In the genomic region with DNA sequence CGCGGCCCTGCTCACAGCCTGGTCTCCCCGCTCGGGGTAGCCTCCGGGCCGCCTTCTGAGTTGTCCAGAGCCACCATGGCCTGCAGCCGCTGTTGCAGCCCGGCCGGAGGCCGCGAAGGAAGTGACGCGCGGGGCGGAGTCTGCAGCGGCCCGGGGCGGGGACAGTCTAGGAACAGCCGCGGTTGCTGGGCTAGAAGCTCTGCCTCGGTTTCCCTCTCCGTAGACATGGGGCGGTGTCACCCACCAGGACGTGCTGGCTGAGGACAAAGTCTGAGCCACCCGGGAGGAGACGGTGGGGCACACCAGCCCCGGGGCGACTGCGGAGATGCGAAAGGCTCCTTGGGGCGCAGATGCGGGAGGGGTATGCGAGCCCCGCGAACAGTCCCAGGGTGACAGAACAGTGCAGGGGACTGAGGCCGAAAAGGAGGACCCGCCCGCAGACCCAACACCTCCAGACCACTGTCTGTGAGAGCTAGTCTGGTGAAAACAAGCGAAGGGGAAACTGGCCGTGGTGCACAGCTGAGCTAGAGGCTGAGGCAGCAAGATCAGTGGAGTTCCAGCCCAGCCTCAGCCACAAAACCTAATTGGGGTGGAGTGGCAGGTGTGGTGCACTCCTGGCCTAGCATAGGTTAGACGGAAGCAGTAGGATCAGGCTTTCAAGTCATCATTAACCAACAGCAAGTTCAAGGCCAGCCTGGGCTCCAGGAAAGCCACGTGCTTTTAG, we compare ENCODE assay signal across 7 mouse cellular contexts. TPM values are rescaled to one million over a fixed set of nuclear protein-coding genes. Genes with fewer than 3 reads are reported as not detected.
DNase-seq lines count a peak whose midpoint lies in the region; ATAC-seq and TF ChIP-seq lines count a peak whose summit lies in the region.

A gene (plus strand): TSS at position 164 of the 724 bp plus-strand sequence.

- peak within 1 kb of the TSS; percentile 95 for H3K9ac ChIP-seq in embryonic facial prominence, embryonic 12.5 days
- peak within 1 kb of the TSS; percentile 92 for H3K9ac ChIP-seq in limb, embryonic 11.5 days (ENCODE audit: low read length)
- peak within 1 kb of the TSS; percentile 96 for H3K9ac ChIP-seq in midbrain, embryonic 12.5 days (replicated peaks)

- peak; percentile 95 for DNase-seq in adrenal gland, postnatal 14 days
- peak; percentile 92 to 94 for DNase-seq in heart, adult 18-20 months
- peak; percentile 90 for DNase-seq in kidney, adult 18-20 months
- DNase-seq in limb, embryonic 11.5 days (ENCODE audit: low spot score) = peak; percentile 89

- 2% methylated on average over 42 of the region's 42 CpGs for WGBS in embryonic facial prominence, embryonic 12.5 days
- 2% methylated on average over 42 of the region's 42 CpGs for WGBS in limb, embryonic 11.5 days
- 3% methylated on average over 41 of the region's 42 CpGs for WGBS in midbrain, embryonic 12.5 days
- 1% methylated on average over 42 of the region's 42 CpGs for WGBS in small intestine, adult 2 months

- H3K36me3 ChIP-seq in embryonic facial prominence, embryonic 12.5 days = peaks cover 8% of the 10 kb centered on the region
- H3K36me3 ChIP-seq in limb, embryonic 11.5 days (ENCODE audit: control insufficient read depth, insufficient read depth, low read length) = no peaks in the 10 kb centered on the region
- H3K36me3 ChIP-seq in midbrain, embryonic 12.5 days = peaks cover 9% of the 10 kb centered on the region
- 0 out of 2 replicates have a peak, but pooled peaks cover 2% of the 10 kb centered on the region for H3K36me3 ChIP-seq in small intestine, adult 2 months (ENCODE audit: control insufficient read depth, insufficient read depth, low read length)

- H3K9me3 ChIP-seq in embryonic facial prominence, embryonic 12.5 days = no peaks in the 10 kb centered on the region
- no peaks in the 10 kb centered on the region for H3K9me3 ChIP-seq in limb, embryonic 11.5 days (ENCODE audit: control insufficient read depth, low read length)
- no peaks in the 10 kb centered on the region for H3K9me3 ChIP-seq in midbrain, embryonic 12.5 days

- peak within 1 kb of the TSS; percentile 90 for H3K4me2 ChIP-seq in embryonic facial prominence, embryonic 12.5 days (replicated peaks)
- peak within 1 kb of the TSS; percentile 95 for H3K4me2 ChIP-seq in limb, embryonic 11.5 days (ENCODE audit: low read depth, severe bottlenecking)
- peak within 1 kb of the TSS; percentile 98 for H3K4me2 ChIP-seq in midbrain, embryonic 12.5 days (replicated peaks)

- H3K27me3 ChIP-seq in embryonic facial prominence, embryonic 12.5 days = peaks cover 49% of the 10 kb centered on the region
- peaks cover 48% of the 10 kb centered on the region for H3K27me3 ChIP-seq in limb, embryonic 11.5 days (ENCODE audit: control insufficient read depth, insufficient read depth, low read length)
- peaks cover 50% of the 10 kb centered on the region for H3K27me3 ChIP-seq in midbrain, embryonic 12.5 days
- peaks cover 12% of the 10 kb centered on the region; the same call in 1 of the 2 replicates for H3K27me3 ChIP-seq in small intestine, adult 2 months (ENCODE audit: control insufficient read depth, insufficient read depth, low read length)

- H3K4me1 ChIP-seq in embryonic facial prominence, embryonic 12.5 days = peaks cover 58% of the 10 kb centered on the region
- H3K4me1 ChIP-seq in limb, embryonic 11.5 days (ENCODE audit: control insufficient read depth, insufficient read depth, low read length) = peaks cover 39% of the 10 kb centered on the region
- H3K4me1 ChIP-seq in midbrain, embryonic 12.5 days = peaks cover 60% of the 10 kb centered on the region
- H3K4me1 ChIP-seq in small intestine, adult 2 months (ENCODE audit: control insufficient read depth, insufficient read depth, insufficient read length, low read length) = peaks cover 30% of the 10 kb centered on the region

- no peak for TF ChIP-seq CTCF in small intestine, adult 2 months (IDR thresholded peaks at IDR 0.05; ENCODE audit: extremely low read depth, insufficient read length, insufficient replicate concordance, low read depth, low read length)

- ATAC-seq in embryonic facial prominence, embryonic 12.5 days (ENCODE audit: insufficient number of reproducible peaks, insufficient read depth, low FRiP score, low TSS enrichment) = peak; percentile 79
- peak; percentile 63 for ATAC-seq in limb, embryonic 11.5 days (ENCODE audit: insufficient number of reproducible peaks, low FRiP score, low TSS enrichment, low read depth)
- peak; percentile 85 for ATAC-seq in midbrain, embryonic 12.5 days (ENCODE audit: low FRiP score, low read depth)

- peak within 1 kb of the TSS; percentile 67 for H3K27ac ChIP-seq in embryonic facial prominence, embryonic 12.5 days
- peak within 1 kb of the TSS; percentile 51 for H3K27ac ChIP-seq in limb, embryonic 11.5 days (replicated peaks; ENCODE audit: low read depth, low read length)
- peak within 1 kb of the TSS; percentile 62 for H3K27ac ChIP-seq in midbrain, embryonic 12.5 days (replicated peaks)
- H3K27ac ChIP-seq in small intestine, adult 2 months (ENCODE audit: insufficient read depth, low read depth, low read length) = peak within 1 kb of the TSS; percentile 31

- TF ChIP-seq POLR2A in small intestine, adult 2 months (IDR thresholded peaks at IDR 0.05; ENCODE audit: low read depth, low read length) = peak; percentile 91

- H3K4me3 ChIP-seq in embryonic facial prominence, embryonic 12.5 days = peak within 1 kb of the TSS; percentile 77
- peak within 1 kb of the TSS; percentile 88 for H3K4me3 ChIP-seq in limb, embryonic 11.5 days (ENCODE audit: low read depth, low read length)
- peak within 1 kb of the TSS; percentile 82 for H3K4me3 ChIP-seq in midbrain, embryonic 12.5 days
- peak within 1 kb of the TSS; percentile 77 for H3K4me3 ChIP-seq in small intestine, adult 2 months (ENCODE audit: low read depth, low read length)

RNA-seq across cellular contexts. Expression of the gene that starts here (rescaled TPM):
- 0.98 and 1.5 TPM in 2 replicates for total RNA-seq in adrenal gland, postnatal 14 days (2021)
- 0.85 and 1.4 TPM in 2 replicates for polyA plus RNA-seq in embryonic facial prominence, embryonic 12.5 days (2016; fragmentation: Nextera tagmentation; extraction: Ambion mirVana)
- total RNA-seq in heart, adult 18-20 months (2021) = under 1 TPM; 0.17 to 0.46 TPM
- polyA plus RNA-seq in limb, embryonic 11.5 days (2014; fragmentation: Nextera tagmentation; extraction: Ambion mirVana) = 0.21 and 0.34 TPM in 2 replicates
- polyA plus RNA-seq in midbrain, embryonic 12.5 days (2016; fragmentation: Nextera tagmentation; extraction: Ambion mirVana) = 1.4 and 1.5 TPM in 2 replicates
- polyA plus RNA-seq in small intestine, adult 2 months (2012; rRNA removed) = 3.0 and 5.9 TPM in 2 replicates

Comparison
In these comparisons a context has a peak if more than half of its experiments do, and no peak if none do; other contexts are left out.
1. Peak in every context shown above with its lines: DNase-seq, ATAC-seq, H3K4me3 ChIP-seq and H3K27ac ChIP-seq.
2. Peak in DNase-seq in heart, adult 18-20 months; RNA of the gene not detected or under 1 TPM.
3. Peak in DNase-seq, ATAC-seq, H3K4me3 ChIP-seq, H3K27ac ChIP-seq, H3K9ac ChIP-seq and H3K4me2 ChIP-seq in limb, embryonic 11.5 days; RNA of the gene not detected or under 1 TPM.